Mouse (Mus musculus): ENCODE results near the gene Nrxn1.

- TF ChIP-seq TAL1 (IDR thresholded peaks at IDR 0.05; ENCODE audit: low read length) (no peak), GATA1 (IDR thresholded peaks at IDR 0.05; ENCODE audit: low read length) (no peak)
These were observed 430.6 kb downstream of the Nrxn1 start for GRCm38 (mm10) chr17:90662318-90662717.

Data from erythroblast, embryonic 14.5 days (primary cell).